Mouse (Mus musculus) brain, embryonic 14.5 days (tissue): Measurements from ENCODE around the gene Nr1i3. TPM values are rescaled to one million over a fixed set of nuclear protein-coding genes. Genes with fewer than 3 reads are reported as not detected.

Experiments used
- DNase-seq: peaks from one replicate; pipeline ENCODE4 v3.0.0-alpha.2; 2011; ENCODE audit warnings: low read depth
- CTCF ChIP-seq: fragments of 200-500 bp; IDR thresholded peaks from 2 replicates; pipeline ENCODE4 v1.5.1; 2012; ENCODE audit warnings: inconsistent platforms, mild to moderate bottlenecking, moderate library complexity, borderline replicate concordance; ENCODE audit not compliant: insufficient read depth, insufficient read length; ENCODE audit errors: extremely low read depth
- POLR2A ChIP-seq: fragments of 200-500 bp; IDR thresholded peaks from 2 replicates; pipeline ENCODE4 v1.6.1; 2012; ENCODE audit warnings: mild to moderate bottlenecking, inconsistent platforms, borderline replicate concordance; ENCODE audit not compliant: poor library complexity, insufficient read depth, insufficient read length, severe bottlenecking; ENCODE audit errors: extremely low read depth
- polyA plus RNA-seq: library from polyadenylated mRNA; depleted of rRNA; stranded (reverse); fragments of >200 nt; gene quantifications from 2 replicates; pipeline ENCODE4 v1.2.3, GENCODE M21; 2012

The Nr1i3 gene
- polyA plus RNA-seq, 1 experiment, result 0.03 TPM

- TF ChIP-seq CTCF, result no peak
- TF ChIP-seq POLR2A, result no peak
- no peak for DNase-seq
Observed at GRCm38 (mm10) chr1:171199532-171199931, 14.2 kb upstream of the Nr1i3 start.

- TF ChIP-seq CTCF, result no peak
- TF ChIP-seq POLR2A, result no peak
- DNase-seq, result no peak
Observed at GRCm38 (mm10) chr1:171200769-171201168, 13.0 kb upstream of the Nr1i3 start.

- DNase-seq, result no peak
- no peak for TF ChIP-seq POLR2A
- no peak for TF ChIP-seq CTCF
Observed at GRCm38 (mm10) chr1:171203471-171204248, 10.1 kb upstream of the Nr1i3 start.

- TF ChIP-seq POLR2A (no peak), CTCF (no peak)
- no peak for DNase-seq
Observed at GRCm38 (mm10) chr1:171204249-171204644, 9.5 kb upstream of the Nr1i3 start.

GRCm38 (mm10) chr1:171205704-171206493 lies 7.9 kb upstream of the Nr1i3 start:
- TF ChIP-seq CTCF, result no peak
- no peak for TF ChIP-seq POLR2A
- DNase-seq, result no peak

GRCm38 (mm10) chr1:171209409-171209808 lies 4.4 kb upstream of the Nr1i3 start:
- TF ChIP-seq POLR2A, result no peak
- no peak for TF ChIP-seq CTCF
- DNase-seq, result no peak

- no peak for DNase-seq
- no peak for TF ChIP-seq CTCF
- no peak for TF ChIP-seq POLR2A
Observed at GRCm38 (mm10) chr1:171212854-171213253, 916 bp upstream of the Nr1i3 start.

- TF ChIP-seq POLR2A (no peak), CTCF (no peak)
- DNase-seq, result no peak
Observed at GRCm38 (mm10) chr1:171216241-171216955, 2.6 kb downstream of the Nr1i3 start.

- DNase-seq, result peak; percentile 92
- TF ChIP-seq CTCF, result peak; percentile 90
- TF ChIP-seq POLR2A, result no peak
Observed at GRCm38 (mm10) chr1:171220871-171221270, 7.1 kb downstream of the Nr1i3 start.

- no peak for TF ChIP-seq CTCF
- TF ChIP-seq POLR2A, result no peak
- DNase-seq, result peak; percentile 13
Observed at GRCm38 (mm10) chr1:171221281-171222193, 7.8 kb downstream of the Nr1i3 start.
